Mouse (Mus musculus) olfactory bulb, adult 2 months (tissue): ENCODE results near the gene Gpr132. TPM values are rescaled to one million over a fixed set of nuclear protein-coding genes. Genes with fewer than 3 reads are reported as not detected.
"Not testable (repeated sequence)": the region's sequence is repeated elsewhere in the genome, so short reads cannot be mapped to it uniquely, and the experiment has no call there.

ENCODE experiments used
- H3K27ac ChIP-seq: fragments of 200-500 bp; 2 replicates; pipeline ENCODE4 v1.5.1; 2012; ENCODE audit warnings: low read depth, low read length; ENCODE audit not compliant: insufficient read depth
- H3K4me1 ChIP-seq: fragments of 200-500 bp; 2 replicates; pipeline ENCODE4 v1.6.1; 2012; ENCODE audit warnings: low read length; ENCODE audit not compliant: control insufficient read depth, insufficient read depth
- H3K4me3 ChIP-seq: fragments of 200-500 bp; 2 replicates; pipeline ENCODE4 v1.5.1; 2012; ENCODE audit warnings: mild to moderate bottlenecking, low read depth, low read length, moderate library complexity; ENCODE audit not compliant: insufficient read depth
- CTCF ChIP-seq: fragments of 200-500 bp; IDR thresholded peaks from 2 replicates; pipeline ENCODE4 v1.5.1; 2012; ENCODE audit warnings: low read depth, mild to moderate bottlenecking, low read length, moderate library complexity; ENCODE audit not compliant: insufficient read depth
- POLR2A ChIP-seq: fragments of 200-500 bp; IDR thresholded peaks from 2 replicates; pipeline ENCODE4 v1.6.1; 2012; ENCODE audit warnings: mild to moderate bottlenecking, low read depth, low read length, moderate library complexity; ENCODE audit not compliant: insufficient read depth
- WGBS: fragments of 180-500 bp; shearing (Covaris S2); methylation state at CpG from one replicate; pipeline ENCODE4 v1.1.7; 2018; 5-methylcytosine and 5-hydroxymethylcytosine counted together
- polyA plus RNA-seq: library from polyadenylated mRNA; stranded (reverse); fragments of >200 nt; gene quantifications from 2 replicates; pipeline ENCODE4 v1.2.4, GENCODE M21; 2012; ENCODE audit warnings: low replicate concordance; ENCODE audit not compliant: missing spikeins, insufficient read depth, insufficient read length

Gpr132 gene
- polyA plus RNA-seq, 1 experiment = not detected

GRCm38 (mm10) chr12:112849235-112850022 is 18.6 kb downstream of the Gpr132 start:
- TF ChIP-seq CTCF (no peak), POLR2A (no peak)
- Histone ChIP-seq H3K27ac (no peak overlapping the region), H3K4me1 (peaks cover 4% of the 10 kb centered on the region; the same call in 1 of the 2 replicates), H3K4me3 (no peak overlapping the region)
- 79% methylated on average over 11 of the region's 11 CpGs for WGBS

DNA sequence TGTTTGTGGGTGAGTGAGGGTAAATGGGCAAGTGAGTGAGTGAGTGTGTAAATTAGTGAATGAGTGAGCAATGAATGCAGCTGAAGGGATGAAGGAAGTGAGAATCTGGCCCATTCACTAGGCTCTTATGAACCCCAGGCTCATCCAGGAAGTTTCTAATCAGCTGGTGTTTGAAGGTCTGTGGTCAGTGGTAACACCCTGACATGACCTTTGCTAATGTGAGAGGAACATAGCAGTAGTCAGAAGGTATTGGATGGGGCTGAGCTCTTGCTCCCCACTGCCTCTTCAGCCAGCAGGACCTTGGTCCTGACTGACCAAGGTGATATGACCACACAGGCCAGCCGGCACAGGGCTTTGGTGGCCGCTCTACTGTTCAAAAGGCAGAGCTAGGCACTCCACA is 20.1 kb downstream of the Gpr132 start:
- TF ChIP-seq POLR2A = no peak
- 97% methylated on average over 2 of the region's 2 CpGs for WGBS
- Histone ChIP-seq H3K4me3 (no peak overlapping the region), H3K4me1 (peaks cover 3% of the 10 kb centered on the region; the same call in 1 of the 2 replicates), H3K27ac (no peak overlapping the region)

- 22% methylated on average over 3 of the region's 3 CpGs for WGBS
These were observed 24.2 kb downstream of the Gpr132 start for GRCm38 (mm10) chr12:112843803-112844202.

GRCm38 (mm10) chr12:112842128-112842527 is 25.9 kb downstream of the Gpr132 start:
- H3K4me1 ChIP-seq, H3K4me3 ChIP-seq, H3K27ac ChIP-seq: not testable (repeated sequence)
- 81% methylated on average over 2 of the region's 2 CpGs for WGBS

More at GRCm38 (mm10) chr12:112843803-112844202, 24.2 kb downstream of the Gpr132 start:
- H3K4me1 ChIP-seq = no peaks in the 10 kb centered on the region
- peak; percentile 65 for TF ChIP-seq CTCF
- no peak for TF ChIP-seq POLR2A
- no peak overlapping the region for H3K4me3 ChIP-seq
- H3K27ac ChIP-seq = no peak overlapping the region

GRCm38 (mm10) chr12:112841338-112841892 is 26.6 kb downstream of the Gpr132 start:
- 72% methylated on average over 4 of the region's 4 CpGs for WGBS
- H3K27ac ChIP-seq, H3K4me1 ChIP-seq, H3K4me3 ChIP-seq: not testable (repeated sequence)

DNA sequence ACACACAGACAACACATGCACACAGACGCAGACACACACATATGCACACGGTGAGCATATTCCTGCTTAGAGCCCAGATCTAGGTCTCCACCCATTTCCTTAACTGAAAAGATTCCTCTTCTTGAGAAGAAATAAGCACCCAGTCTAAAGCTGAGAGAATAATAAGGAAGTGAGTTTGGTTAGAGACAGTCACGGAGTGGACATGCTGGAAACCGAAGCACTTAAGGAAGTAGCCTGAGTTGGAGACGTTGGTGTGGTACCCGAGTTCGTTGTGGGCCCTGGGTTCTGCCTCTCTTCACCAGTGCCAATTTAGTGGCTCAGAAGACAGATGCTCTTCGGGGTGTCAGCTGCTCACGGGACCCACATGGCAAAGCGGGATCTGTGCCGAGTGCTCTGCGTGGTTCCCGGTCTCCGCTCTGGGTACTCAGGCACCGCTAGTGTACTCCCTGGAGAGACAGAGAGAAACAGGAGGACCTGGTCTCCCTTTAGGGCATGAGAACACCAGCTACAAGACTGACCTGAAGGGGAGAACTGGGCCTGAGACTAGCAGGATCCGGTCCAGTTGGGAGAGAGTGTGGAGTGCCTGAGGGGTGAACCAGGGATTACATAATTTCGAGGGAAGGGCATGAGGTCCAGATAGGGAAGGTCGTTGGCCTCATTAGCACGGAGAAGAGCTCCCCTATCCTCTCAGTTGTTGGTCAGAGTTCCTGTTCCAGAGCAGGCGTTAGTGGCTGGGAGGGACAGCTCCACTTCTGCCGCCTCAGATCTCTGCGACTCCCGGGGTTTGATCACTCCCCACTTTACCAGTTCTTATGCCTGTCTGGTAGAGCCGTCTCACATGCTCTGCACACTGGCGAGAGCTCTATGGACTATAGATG is 27.6 kb downstream of the Gpr132 start:
- TF ChIP-seq POLR2A (no peak), CTCF (no peak)
- WGBS = 82% methylated on average over 25 of the region's 25 CpGs
- Histone ChIP-seq H3K4me1 (no peaks in the 10 kb centered on the region), H3K4me3 (no peak overlapping the region), H3K27ac (no peak overlapping the region)

DNA sequence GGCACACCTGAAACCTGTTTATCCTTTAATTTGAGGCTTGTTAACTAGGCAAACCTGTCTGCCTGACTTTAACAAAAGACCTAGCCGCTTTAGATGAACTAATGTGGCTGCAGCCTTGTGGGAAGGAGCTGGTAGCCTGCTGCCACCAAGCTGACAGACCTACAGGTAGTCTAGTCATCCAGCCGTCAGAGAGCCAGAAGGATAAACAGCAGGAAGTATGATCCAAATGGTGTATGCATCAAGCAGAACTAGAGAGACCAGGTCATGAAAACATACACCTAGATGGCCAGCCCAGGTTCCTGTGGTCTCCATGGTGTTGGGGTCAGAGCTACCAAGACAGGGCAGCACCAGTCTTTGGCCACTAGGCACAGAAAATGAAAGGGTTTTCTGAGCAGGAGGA is 33.0 kb downstream of the Gpr132 start:
- H3K27ac ChIP-seq = no peak overlapping the region
- H3K4me3 ChIP-seq = no peak overlapping the region
- no peaks in the 10 kb centered on the region; the same call in 1 of the 2 replicates for H3K4me1 ChIP-seq
- TF ChIP-seq CTCF (no peak), POLR2A (no peak)
- 67% methylated on average over 2 of the region's 2 CpGs for WGBS

DNA sequence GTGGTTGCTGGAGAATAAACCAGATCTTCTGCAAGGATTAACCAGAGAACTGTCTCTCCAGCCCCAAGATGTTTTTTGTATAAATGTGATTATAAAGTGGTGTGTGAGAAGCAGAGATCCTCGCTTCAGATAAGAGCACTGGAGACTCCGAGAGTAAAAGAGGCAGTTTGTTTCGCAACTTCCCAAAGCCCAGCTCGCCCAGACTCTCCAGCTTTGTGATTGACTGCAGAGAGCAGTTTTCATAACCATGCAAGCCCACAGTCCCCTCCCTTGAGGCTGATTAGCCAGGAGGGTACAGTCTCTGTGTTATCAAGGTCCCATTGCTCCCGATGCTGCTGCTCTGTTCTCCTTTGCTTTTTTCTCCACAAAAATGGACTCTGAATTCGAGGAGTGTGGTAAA is 34.5 kb downstream of the Gpr132 start:
- H3K4me1 ChIP-seq = no peaks in the 10 kb centered on the region; the same call in 1 of the 2 replicates
- H3K4me3 ChIP-seq = no peak overlapping the region
- TF ChIP-seq CTCF (no peak), POLR2A (no peak)
- H3K27ac ChIP-seq = no peak overlapping the region
- WGBS = 88% methylated on average over 6 of the region's 6 CpGs

- H3K4me3 ChIP-seq = no peak overlapping the region
- TF ChIP-seq POLR2A (no peak), CTCF (no peak)
- H3K4me1 ChIP-seq = peaks cover 4% of the 10 kb centered on the region
- H3K27ac ChIP-seq = no peak overlapping the region
- 95% methylated on average over 5 of the region's 5 CpGs for WGBS
These were observed 35.6 kb downstream of the Gpr132 start for GRCm38 (mm10) chr12:112832411-112832810.
